Mouse (Mus musculus): ENCODE data around the gene Cacul1. TPM values are rescaled to one million over a fixed set of nuclear protein-coding genes. Genes with fewer than 3 reads are reported as not detected.

The Cacul1 gene
- polyA plus RNA-seq, 1 experiment from 2014 or later, result 9.4 TPM

- Histone ChIP-seq H3K4me2 (no peak overlapping the region), H3K4me3 (replicated peaks) (no peak overlapping the region), H3K27ac (replicated peaks) (no peak overlapping the region), H3K4me1 (replicated peaks) (no peaks in the 10 kb centered on the region), H3K9me3 (replicated peaks) (no peaks in the 10 kb centered on the region), H3K27me3 (no peaks in the 10 kb centered on the region), H3K36me3 (replicated peaks) (peaks cover 17% of the 10 kb centered on the region), H3K9ac (no peak overlapping the region)
- no peak for ATAC-seq (ENCODE audit: insufficient read depth)
- 58% methylated on average over 3 of the region's 3 CpGs for WGBS (ENCODE audit: insufficient replicate concordance)
Measured at GRCm38 (mm10) chr19:60528602-60529001, 52.2 kb downstream of the Cacul1 start.

DNA sequence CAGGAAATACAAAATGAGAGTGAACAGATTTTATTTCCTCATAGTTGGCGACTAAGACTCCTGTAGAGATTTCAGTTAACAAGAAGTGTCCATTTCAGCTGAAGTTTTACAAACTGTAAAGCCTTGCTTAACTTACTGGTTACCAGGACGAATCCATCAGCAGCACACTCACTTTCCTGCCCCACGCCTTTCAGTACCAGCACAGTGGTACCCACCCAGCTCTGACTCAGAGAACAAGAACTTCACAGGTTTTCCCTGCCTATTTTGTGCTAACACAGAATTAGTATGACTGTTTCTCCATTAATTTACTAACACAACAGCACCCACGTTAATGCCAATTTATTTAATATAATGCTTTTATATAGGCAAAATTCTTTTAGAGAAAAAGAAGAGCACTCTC lies 53.9 kb downstream of the Cacul1 start:
- Histone ChIP-seq H3K4me1 (replicated peaks) (no peaks in the 10 kb centered on the region), H3K9me3 (replicated peaks) (no peaks in the 10 kb centered on the region), H3K4me3 (replicated peaks) (no peak overlapping the region), H3K4me2 (no peak overlapping the region), H3K9ac (no peak overlapping the region), H3K27me3 (no peaks in the 10 kb centered on the region), H3K36me3 (replicated peaks) (peaks cover 17% of the 10 kb centered on the region), H3K27ac (replicated peaks) (no peak overlapping the region)
- no peak for ATAC-seq (ENCODE audit: insufficient read depth)
- WGBS (ENCODE audit: insufficient replicate concordance), result 74% methylated on average over 4 of the region's 4 CpGs

- no peak overlapping the region for H3K27ac ChIP-seq (replicated peaks)
- peaks cover 12% of the 10 kb centered on the region for H3K36me3 ChIP-seq (replicated peaks)
- WGBS (ENCODE audit: insufficient replicate concordance), result 69% methylated on average over 1 of the region's 1 CpGs
- no peaks in the 10 kb centered on the region for H3K27me3 ChIP-seq
- H3K4me3 ChIP-seq (replicated peaks), result no peak overlapping the region
- no peak overlapping the region for H3K4me2 ChIP-seq
- no peaks in the 10 kb centered on the region for H3K9me3 ChIP-seq (replicated peaks)
- no peak overlapping the region for H3K9ac ChIP-seq
- no peak for ATAC-seq (ENCODE audit: insufficient read depth)
- no peaks in the 10 kb centered on the region for H3K4me1 ChIP-seq (replicated peaks)
Measured at GRCm38 (mm10) chr19:60525086-60525485, 55.7 kb downstream of the Cacul1 start.

DNA sequence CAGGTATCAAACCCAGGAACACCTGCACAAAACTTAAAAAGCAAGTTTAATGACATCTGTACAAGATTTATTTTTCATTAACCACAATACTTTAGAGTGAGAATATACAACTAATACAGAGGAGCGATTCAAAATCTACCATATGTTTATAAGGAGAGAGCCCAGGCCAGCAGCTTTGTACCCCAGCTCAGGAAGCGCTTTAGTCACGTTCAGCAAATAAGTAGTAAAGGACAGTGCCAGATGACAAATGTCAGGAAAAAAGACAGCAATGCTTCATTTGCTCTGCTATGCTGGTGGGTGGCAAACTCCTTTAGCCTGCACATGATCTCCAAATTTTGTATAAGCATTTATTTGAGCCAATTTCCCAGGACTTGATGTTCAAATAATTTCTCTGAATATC lies 56.1 kb downstream of the Cacul1 start:
- H3K4me2 ChIP-seq, result no peak overlapping the region
- H3K4me1 ChIP-seq (replicated peaks), result no peaks in the 10 kb centered on the region
- no peaks in the 10 kb centered on the region for H3K27me3 ChIP-seq
- H3K9me3 ChIP-seq (replicated peaks), result no peaks in the 10 kb centered on the region
- no peak overlapping the region for H3K9ac ChIP-seq
- no peak for ATAC-seq (ENCODE audit: insufficient read depth)
- H3K4me3 ChIP-seq (replicated peaks), result no peak overlapping the region
- H3K36me3 ChIP-seq (replicated peaks), result peaks cover 12% of the 10 kb centered on the region
- no peak overlapping the region for H3K27ac ChIP-seq (replicated peaks)
- WGBS (ENCODE audit: insufficient replicate concordance), result 81% methylated on average over 3 of the region's 3 CpGs

DNA sequence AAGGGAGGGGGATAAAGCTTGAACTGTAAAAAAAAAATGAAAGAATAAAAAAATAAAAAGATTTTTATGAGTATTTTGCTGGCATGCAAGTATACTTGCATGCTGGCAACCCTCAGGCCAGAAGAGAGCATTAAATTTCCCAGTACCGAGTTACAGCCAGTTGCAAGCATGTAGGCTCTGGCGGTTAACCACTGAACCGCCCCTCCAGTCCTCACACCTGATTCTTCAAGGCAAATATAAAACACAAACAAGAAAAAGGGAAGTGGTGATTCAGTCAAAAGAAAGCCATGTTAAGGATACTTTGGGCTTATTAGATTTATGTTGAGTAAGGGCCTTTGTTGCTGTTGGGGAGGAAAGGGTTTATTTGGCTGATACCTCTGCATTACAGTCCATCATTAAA lies 60.7 kb downstream of the Cacul1 start:
- Histone ChIP-seq H3K4me1 (replicated peaks) (no peaks in the 10 kb centered on the region), H3K9me3 (replicated peaks) (no peaks in the 10 kb centered on the region), H3K27ac (replicated peaks) (no peak overlapping the region), H3K36me3 (replicated peaks) (no peaks in the 10 kb centered on the region; the same call in 1 of the 2 replicates), H3K4me3 (replicated peaks) (no peak overlapping the region), H3K4me2 (no peak overlapping the region), H3K9ac (no peak overlapping the region), H3K27me3 (no peaks in the 10 kb centered on the region)
- WGBS (ENCODE audit: insufficient replicate concordance), result 55% methylated on average over 3 of the region's 3 CpGs
- no peak for ATAC-seq (ENCODE audit: insufficient read depth)

DNA sequence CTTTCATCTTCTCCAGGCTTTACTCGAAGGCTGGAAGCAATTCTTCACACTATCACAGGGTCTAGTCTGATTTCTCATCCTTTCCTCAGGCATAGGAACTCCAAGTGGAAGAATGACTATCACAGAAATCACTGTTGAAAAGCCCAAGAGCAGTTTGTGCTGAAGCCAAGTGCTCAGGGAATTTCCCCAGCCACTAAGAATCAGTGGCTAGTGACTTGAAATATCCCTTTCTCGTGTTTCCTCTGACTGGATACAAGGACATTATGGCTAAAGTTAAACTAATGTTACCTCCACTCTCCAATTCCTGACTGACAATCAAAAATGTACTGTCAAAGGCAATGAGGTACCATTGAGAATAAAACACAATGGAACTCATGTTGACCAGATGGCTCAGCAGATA lies 65.8 kb downstream of the Cacul1 start:
- WGBS (ENCODE audit: insufficient replicate concordance), result 32% methylated on average over 2 of the region's 2 CpGs
- no peaks in the 10 kb centered on the region for H3K36me3 ChIP-seq (replicated peaks)
- H3K9ac ChIP-seq, result no peak overlapping the region
- no peaks in the 10 kb centered on the region for H3K27me3 ChIP-seq
- no peak for ATAC-seq (ENCODE audit: insufficient read depth)
- H3K4me2 ChIP-seq, result no peak overlapping the region
- H3K4me1 ChIP-seq (replicated peaks), result no peaks in the 10 kb centered on the region
- no peak overlapping the region for H3K4me3 ChIP-seq (replicated peaks)
- H3K9me3 ChIP-seq (replicated peaks), result no peaks in the 10 kb centered on the region
- no peak overlapping the region for H3K27ac ChIP-seq (replicated peaks)

GRCm38 (mm10) chr19:60513431-60513830 lies 67.4 kb downstream of the Cacul1 start:
- H3K4me3 ChIP-seq (replicated peaks), result no peak overlapping the region
- no peaks in the 10 kb centered on the region for H3K36me3 ChIP-seq (replicated peaks)
- H3K9me3 ChIP-seq (replicated peaks), result no peaks in the 10 kb centered on the region
- 48% methylated on average over 3 of the region's 3 CpGs for WGBS (ENCODE audit: insufficient replicate concordance)
- H3K4me1 ChIP-seq (replicated peaks), result no peaks in the 10 kb centered on the region
- no peak overlapping the region for H3K4me2 ChIP-seq
- H3K9ac ChIP-seq, result no peak overlapping the region
- H3K27ac ChIP-seq (replicated peaks), result no peak overlapping the region
- no peaks in the 10 kb centered on the region for H3K27me3 ChIP-seq
- no peak for ATAC-seq (ENCODE audit: insufficient read depth)

- H3K27me3 ChIP-seq, result no peaks in the 10 kb centered on the region
- H3K9ac ChIP-seq, result no peak overlapping the region
- H3K9me3 ChIP-seq (replicated peaks), result no peaks in the 10 kb centered on the region
- no peak overlapping the region for H3K4me2 ChIP-seq
- H3K27ac ChIP-seq (replicated peaks), result no peak overlapping the region
- no peak overlapping the region for H3K4me3 ChIP-seq (replicated peaks)
- no peaks in the 10 kb centered on the region for H3K36me3 ChIP-seq (replicated peaks)
- no peaks in the 10 kb centered on the region for H3K4me1 ChIP-seq (replicated peaks)
- ATAC-seq (ENCODE audit: insufficient read depth), result no peak
Measured at GRCm38 (mm10) chr19:60500209-60500608, 80.6 kb downstream of the Cacul1 start.

DNA sequence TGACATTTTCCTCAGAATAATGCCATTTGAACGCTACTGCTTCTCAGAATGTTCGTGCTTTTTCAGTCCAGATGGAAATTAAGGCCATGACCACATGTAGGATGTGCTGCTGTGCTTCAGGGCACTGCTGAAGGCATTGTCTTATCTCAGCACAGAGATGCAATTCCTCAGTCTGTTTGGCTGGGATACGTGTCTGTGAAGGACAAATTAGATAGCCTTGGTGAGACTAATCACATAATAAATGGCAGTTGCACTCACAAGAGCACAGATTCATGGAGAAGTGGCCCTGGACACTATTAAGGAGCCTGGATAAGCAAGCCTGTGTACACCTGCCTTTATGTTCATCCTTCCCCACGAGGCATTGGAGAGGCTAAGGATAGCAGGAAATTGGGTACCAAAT lies 83.7 kb downstream of the Cacul1 start:
- no peaks in the 10 kb centered on the region for H3K4me1 ChIP-seq (replicated peaks)
- H3K9ac ChIP-seq, result no peak overlapping the region
- ATAC-seq (ENCODE audit: insufficient read depth), result no peak
- WGBS (ENCODE audit: insufficient replicate concordance), result 41% methylated on average over 4 of the region's 4 CpGs
- H3K9me3 ChIP-seq (replicated peaks), result no peaks in the 10 kb centered on the region
- H3K27ac ChIP-seq (replicated peaks), result no peak overlapping the region
- H3K4me2 ChIP-seq, result no peak overlapping the region
- H3K4me3 ChIP-seq (replicated peaks), result no peak overlapping the region
- H3K27me3 ChIP-seq, result no peaks in the 10 kb centered on the region
- no peaks in the 10 kb centered on the region for H3K36me3 ChIP-seq (replicated peaks)

DNA sequence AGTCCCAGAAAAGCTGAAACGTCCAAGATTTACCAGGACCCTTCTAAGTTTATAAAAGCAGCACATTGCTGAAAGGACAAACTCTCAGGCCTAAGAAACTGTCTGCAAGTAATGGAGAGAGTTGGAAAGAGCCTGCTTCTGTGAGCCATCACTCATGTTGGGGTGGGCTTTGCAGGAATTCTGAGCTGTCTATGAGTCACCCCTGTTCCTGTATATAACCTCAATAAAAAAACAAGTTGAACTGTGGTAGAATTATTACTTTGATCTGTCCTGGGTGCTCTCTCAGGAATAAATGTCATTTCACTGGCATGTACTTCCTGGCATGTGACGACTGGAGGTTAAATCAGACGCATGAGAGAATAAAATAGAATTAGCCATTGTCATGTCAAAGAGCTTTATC lies 85.1 kb downstream of the Cacul1 start:
- Histone ChIP-seq H3K4me1 (replicated peaks) (no peaks in the 10 kb centered on the region), H3K9me3 (replicated peaks) (no peaks in the 10 kb centered on the region), H3K27me3 (no peaks in the 10 kb centered on the region), H3K36me3 (replicated peaks) (no peaks in the 10 kb centered on the region), H3K4me2 (no peak overlapping the region), H3K27ac (replicated peaks) (no peak overlapping the region), H3K9ac (no peak overlapping the region), H3K4me3 (replicated peaks) (no peak overlapping the region)
- 48% methylated on average over 3 of the region's 3 CpGs for WGBS (ENCODE audit: insufficient replicate concordance)
- no peak for ATAC-seq (ENCODE audit: insufficient read depth)

- Histone ChIP-seq H3K27me3 (no peaks in the 10 kb centered on the region), H3K9me3 (replicated peaks) (no peaks in the 10 kb centered on the region), H3K36me3 (replicated peaks) (no peaks in the 10 kb centered on the region), H3K4me1 (replicated peaks) (no peaks in the 10 kb centered on the region), H3K9ac (no peak overlapping the region), H3K27ac (replicated peaks) (no peak overlapping the region), H3K4me2 (no peak overlapping the region), H3K4me3 (replicated peaks) (no peak overlapping the region)
- ATAC-seq (ENCODE audit: insufficient read depth), result no peak
- 74% methylated on average over 1 of the region's 1 CpGs for WGBS (ENCODE audit: insufficient replicate concordance)
Measured at GRCm38 (mm10) chr19:60489566-60489965, 91.3 kb downstream of the Cacul1 start.

GRCm38 (mm10) chr19:60485261-60485660 lies 95.6 kb downstream of the Cacul1 start:
- H3K27me3 ChIP-seq, result no peaks in the 10 kb centered on the region
- H3K27ac ChIP-seq (replicated peaks), result no peak overlapping the region
- H3K4me2 ChIP-seq, result no peak overlapping the region
- H3K36me3 ChIP-seq (replicated peaks), result no peaks in the 10 kb centered on the region
- no peaks in the 10 kb centered on the region for H3K4me1 ChIP-seq (replicated peaks)
- H3K4me3 ChIP-seq (replicated peaks), result no peak overlapping the region
- ATAC-seq (ENCODE audit: insufficient read depth), result no peak
- no peak overlapping the region for H3K9ac ChIP-seq
- no peaks in the 10 kb centered on the region for H3K9me3 ChIP-seq (replicated peaks)
